Mouse (Mus musculus) spleen, adult 2 months (tissue): ENCODE measurements around the gene Gm17428. TPM values are rescaled to one million over a fixed set of nuclear protein-coding genes. Genes with fewer than 3 reads are reported as not detected.

ENCODE experiments used
- DNase-seq, 2 experiments: peaks; one replicate each; pipeline versions ENCODE4 v3.0.0 to v3.0.0-alpha.2; 2012 to 2021; ENCODE audit warnings: low spot score in 2 of 2, low read depth in 1 of 2
- H3K27ac ChIP-seq: fragments of 200-500 bp; 2 replicates; pipeline ENCODE4 v1.5.1; 2012; ENCODE audit warnings: low read length, inconsistent platforms; ENCODE audit not compliant: insufficient read depth
- H3K27me3 ChIP-seq: fragments of 200-500 bp; 2 replicates; pipeline ENCODE4 v1.6.1; 2012; ENCODE audit warnings: mild to moderate bottlenecking, moderate library complexity, low read length, inconsistent platforms; ENCODE audit not compliant: control insufficient read depth, insufficient read depth
- H3K36me3 ChIP-seq: fragments of 200-500 bp; 2 replicates; pipeline ENCODE4 v1.6.1; 2012; ENCODE audit warnings: mild to moderate bottlenecking, low read length, inconsistent platforms; ENCODE audit not compliant: control insufficient read depth, insufficient read depth
- H3K4me1 ChIP-seq: fragments of 200-500 bp; 2 replicates; pipeline ENCODE4 v1.6.1; 2011; ENCODE audit warnings: inconsistent platforms; ENCODE audit not compliant: control insufficient read depth, insufficient read depth, insufficient read length
- H3K4me3 ChIP-seq: fragments of 200-500 bp; 2 replicates; pipeline ENCODE4 v1.5.1; 2011; ENCODE audit warnings: mild to moderate bottlenecking, inconsistent platforms; ENCODE audit not compliant: insufficient read depth, insufficient read length; ENCODE audit errors: extremely low read depth
- CTCF ChIP-seq: fragments of 200-500 bp; IDR thresholded peaks from 2 replicates; pipeline ENCODE4 v1.5.1; 2011; ENCODE audit warnings: mild to moderate bottlenecking, inconsistent platforms; ENCODE audit not compliant: insufficient read depth, insufficient read length, insufficient replicate concordance; ENCODE audit errors: extremely low read depth
- POLR2A ChIP-seq: fragments of 200-500 bp; IDR thresholded peaks from 2 replicates; pipeline ENCODE4 v1.6.1; 2011; ENCODE audit warnings: low read depth, low read length, inconsistent platforms
- WGBS: fragments of 180-500 bp; shearing (Covaris S2); methylation state at CpG from one replicate; pipeline ENCODE4 v1.1.7; 2018; 5-methylcytosine and 5-hydroxymethylcytosine counted together
- polyA plus RNA-seq: library from polyadenylated mRNA; depleted of rRNA; stranded (reverse); fragments of >200 nt; gene quantifications from 2 replicates; pipeline ENCODE4 v1.2.3, GENCODE M21; 2012

Gm17428 gene
- polyA plus RNA-seq, 1 experiment: not detected

DNA sequence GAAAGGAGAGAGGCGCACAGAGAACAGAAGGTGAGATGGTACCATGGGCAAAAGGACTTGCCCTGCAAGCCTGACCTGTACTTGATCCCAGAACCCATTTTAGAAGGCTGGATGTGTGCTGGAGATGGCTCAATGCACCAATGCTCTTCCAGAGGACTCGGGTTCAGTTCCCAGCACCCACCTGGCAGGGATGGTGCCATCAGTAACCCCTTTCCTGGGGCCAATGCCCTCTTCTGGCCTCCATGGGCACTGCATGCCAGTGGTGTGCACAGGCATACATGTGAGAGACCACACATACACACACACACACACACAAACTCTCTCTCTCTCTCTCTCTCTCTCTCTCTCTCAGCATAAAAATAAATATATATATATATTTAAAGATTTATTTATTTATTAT, 24.7 kb downstream of the Gm17428 start:
- Histone ChIP-seq H3K36me3 (no peaks in the 10 kb centered on the region), H3K27ac (no peak overlapping the region), H3K4me3 (no peak overlapping the region), H3K4me1 (no peaks in the 10 kb centered on the region), H3K27me3 (no peaks in the 10 kb centered on the region)
- TF ChIP-seq CTCF: no peak
- TF ChIP-seq POLR2A: no peak
- WGBS: 93% methylated on average over 2 of the region's 2 CpGs
- DNase-seq: no peak

DNA sequence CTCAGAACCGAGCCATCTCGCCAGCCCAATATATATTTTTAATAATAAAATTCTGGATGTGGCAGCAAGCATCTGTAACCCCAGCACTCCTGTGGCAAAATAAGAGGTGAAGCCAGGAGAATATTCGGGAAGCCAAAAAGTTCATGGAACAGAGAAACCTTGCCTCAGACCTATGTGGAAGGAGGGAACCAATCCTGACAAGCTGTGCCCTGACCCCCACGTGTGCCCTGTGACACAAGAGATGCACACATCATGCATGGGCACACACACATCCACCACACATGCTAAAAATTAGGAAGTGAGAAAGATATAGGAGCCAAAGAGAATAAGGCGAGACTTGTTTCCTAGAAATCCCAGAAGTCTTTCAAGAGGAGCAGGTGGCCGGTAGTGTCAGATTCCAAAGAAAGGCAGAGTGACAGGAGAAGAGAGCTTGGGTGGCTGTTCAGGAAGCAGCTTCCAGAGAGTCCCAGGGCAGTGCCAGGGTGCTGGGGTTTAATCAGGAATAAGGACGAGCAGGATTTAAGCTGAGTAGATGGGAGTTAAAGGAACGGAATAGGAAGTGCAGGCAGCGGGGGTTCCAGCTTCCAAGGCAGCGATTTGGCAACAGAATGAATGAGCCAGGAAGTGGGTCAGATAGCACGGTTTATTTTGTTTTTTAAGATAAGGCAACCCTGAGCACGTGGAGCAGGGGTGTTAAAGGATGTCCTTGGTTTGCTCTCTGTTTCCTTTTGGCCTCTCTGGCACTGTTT, 25.4 kb downstream of the Gm17428 start:
- H3K27me3 ChIP-seq: no peaks in the 10 kb centered on the region
- no peak for DNase-seq
- H3K36me3 ChIP-seq: no peaks in the 10 kb centered on the region
- no peak overlapping the region for H3K4me3 ChIP-seq
- H3K4me1 ChIP-seq: no peaks in the 10 kb centered on the region
- H3K27ac ChIP-seq: no peak overlapping the region
- no peak for TF ChIP-seq CTCF
- no peak for TF ChIP-seq POLR2A
- WGBS: 38% methylated on average over 12 of the region's 12 CpGs

DNA sequence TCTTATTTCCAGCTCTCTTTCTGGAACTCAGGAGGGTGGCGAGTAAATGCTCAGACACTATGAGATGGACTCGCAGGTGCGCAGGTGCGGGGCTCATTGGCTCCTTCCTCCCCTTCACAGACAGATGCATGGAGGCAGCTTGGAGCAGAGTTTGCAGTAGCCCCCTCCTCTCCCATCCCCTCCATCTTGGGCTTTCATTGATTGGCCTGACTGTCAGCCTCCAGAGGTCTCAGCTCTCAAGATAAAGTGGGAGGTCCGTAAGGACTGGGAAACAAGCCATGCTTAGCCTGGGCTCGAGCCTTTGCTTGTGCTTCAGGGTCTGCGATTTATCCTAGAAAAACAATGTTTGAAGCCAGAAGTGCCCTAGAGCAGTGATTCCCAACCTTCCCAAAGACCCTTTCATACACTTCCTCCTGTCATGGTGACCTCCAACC, 26.0 kb downstream of the Gm17428 start:
- no peaks in the 10 kb centered on the region for H3K27me3 ChIP-seq
- no peak overlapping the region for H3K27ac ChIP-seq
- no peaks in the 10 kb centered on the region for H3K4me1 ChIP-seq
- no peak for DNase-seq
- H3K4me3 ChIP-seq: no peak overlapping the region
- WGBS: 67% methylated on average over 7 of the region's 7 CpGs
- no peak for TF ChIP-seq POLR2A
- no peak for TF ChIP-seq CTCF
- no peaks in the 10 kb centered on the region for H3K36me3 ChIP-seq

DNA sequence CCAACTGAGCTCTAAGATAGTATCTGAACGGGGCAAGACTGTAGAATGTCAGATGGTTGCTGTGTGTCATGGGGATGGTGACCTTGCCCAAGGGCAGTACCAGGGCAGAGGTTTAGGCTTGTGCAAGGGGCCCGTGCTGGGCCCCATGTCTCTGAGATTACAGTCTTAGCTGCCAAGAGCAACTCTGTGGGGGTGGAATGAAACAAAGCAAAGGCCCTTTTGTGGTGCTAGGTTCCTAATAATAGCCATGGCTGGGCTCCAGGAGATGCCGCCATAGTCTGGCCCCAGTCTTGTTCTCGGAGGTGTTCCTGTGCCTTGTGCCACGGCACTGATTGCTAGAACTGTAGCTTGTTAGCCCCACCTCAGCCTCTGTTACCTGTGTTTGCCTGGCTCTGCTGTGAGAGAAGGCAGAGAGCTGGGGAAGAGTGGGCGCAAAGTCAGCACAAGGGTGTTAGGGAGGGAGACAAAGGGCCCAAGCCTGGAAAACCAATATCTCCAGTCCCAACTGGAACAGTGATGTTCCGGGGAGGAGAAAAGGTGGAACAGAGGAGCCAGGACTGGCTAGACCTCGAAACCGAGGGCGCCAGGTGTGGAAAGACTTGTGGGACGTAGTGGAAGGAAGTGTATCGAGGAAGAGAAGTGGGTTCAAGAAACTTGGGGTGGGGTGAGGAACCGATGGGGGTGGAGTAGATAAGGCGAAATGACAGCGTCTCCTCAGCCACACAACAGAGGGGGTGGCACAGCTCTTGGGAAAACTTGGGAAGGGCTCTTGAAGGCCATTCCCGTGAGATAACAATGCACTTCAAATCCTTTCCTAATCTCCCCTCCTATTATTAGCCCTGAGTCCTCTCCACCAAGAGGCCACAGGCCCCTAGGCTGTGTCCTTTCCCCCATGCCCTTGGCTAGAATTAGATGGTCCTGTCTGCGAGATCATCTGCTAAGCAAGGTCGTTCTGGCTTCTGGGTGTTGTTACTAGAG, 27.4 kb downstream of the Gm17428 start:
- Histone ChIP-seq H3K4me1 (no peaks in the 10 kb centered on the region), H3K36me3 (no peaks in the 10 kb centered on the region), H3K27ac (no peak overlapping the region), H3K27me3 (no peaks in the 10 kb centered on the region), H3K4me3 (no peak overlapping the region)
- TF ChIP-seq POLR2A (no peak), CTCF (no peak)
- 71% methylated on average over 18 of the region's 18 CpGs for WGBS
- no peak for DNase-seq

DNA sequence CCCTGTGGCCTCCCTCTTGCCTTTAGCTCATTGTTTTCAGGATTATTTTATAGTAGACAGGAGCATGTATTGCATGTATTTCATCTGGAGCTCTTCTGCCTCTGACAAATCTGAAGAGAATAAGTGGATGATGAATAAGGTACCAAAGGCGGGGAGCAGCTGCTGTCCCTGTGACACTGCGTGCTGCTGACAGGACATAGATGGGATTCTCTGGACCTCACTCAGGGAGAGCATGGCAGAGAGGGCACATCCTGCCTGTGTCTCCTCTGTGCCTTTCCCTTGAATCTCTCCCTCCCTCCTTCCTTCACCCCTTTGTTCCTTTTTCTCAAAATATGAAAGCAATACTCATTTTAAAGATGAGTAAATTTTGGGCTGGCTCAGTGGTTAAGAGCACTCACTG, 28.8 kb downstream of the Gm17428 start:
- Histone ChIP-seq H3K36me3 (no peaks in the 10 kb centered on the region), H3K4me1 (no peaks in the 10 kb centered on the region), H3K4me3 (no peak overlapping the region), H3K27ac (no peak overlapping the region), H3K27me3 (no peaks in the 10 kb centered on the region)
- DNase-seq: no peak
- TF ChIP-seq CTCF (no peak), POLR2A (no peak)
- 91% methylated on average over 2 of the region's 2 CpGs for WGBS

DNA sequence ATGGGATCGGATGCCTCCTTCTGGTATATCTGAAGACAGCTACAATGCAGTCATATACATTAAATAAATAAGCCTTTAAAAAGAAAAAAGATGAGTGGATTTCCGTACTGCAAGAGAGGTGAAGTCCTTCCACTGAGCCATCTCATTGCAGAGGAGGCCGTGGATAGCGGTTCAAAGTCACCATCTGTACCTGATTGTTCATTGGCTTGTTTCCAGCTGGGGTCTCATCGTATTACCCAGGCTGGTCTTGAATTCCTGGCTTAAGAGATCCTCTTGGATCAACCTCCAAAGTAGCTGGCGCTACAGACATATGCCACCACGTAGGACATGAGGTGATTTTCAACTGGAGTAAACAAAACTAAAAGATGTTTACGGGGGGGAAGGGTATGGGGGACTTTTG, 29.2 kb downstream of the Gm17428 start:
- no peaks in the 10 kb centered on the region for H3K27me3 ChIP-seq
- no peak for DNase-seq
- no peaks in the 10 kb centered on the region for H3K4me1 ChIP-seq
- no peak for TF ChIP-seq CTCF
- TF ChIP-seq POLR2A: no peak
- H3K4me3 ChIP-seq: no peak overlapping the region
- 92% methylated on average over 8 of the region's 8 CpGs for WGBS
- no peaks in the 10 kb centered on the region for H3K36me3 ChIP-seq
- H3K27ac ChIP-seq: no peak overlapping the region
